Mouse (Mus musculus) embryonic fibroblast, embryonic 13.5 days (primary cell): ENCODE measurements around the gene Hspb9.

Source experiments
- CTCF ChIP-seq: IDR thresholded peaks from 2 replicates; pipeline ENCODE4 v1.5.1; 2011; ENCODE audit warnings: mild to moderate bottlenecking, control low read depth, low read length, moderate library complexity, borderline replicate concordance; ENCODE audit not compliant: insufficient read depth
- POLR2A ChIP-seq: IDR thresholded peaks from 2 replicates; pipeline ENCODE4 v1.6.1; 2011; ENCODE audit warnings: low read depth, mild to moderate bottlenecking, control low read depth, low read length, moderate library complexity

- peak; percentile 29; the same call in 1 of the 2 replicates for TF ChIP-seq POLR2A
- TF ChIP-seq CTCF = no peak
Measured at GRCm38 (mm10) chr11:100713735-100714533, at the start of gene Hspb9.
